Mouse (Mus musculus) spleen, adult 2 months (tissue): ENCODE data around the gene Lrrc8b. TPM values are rescaled to one million over a fixed set of nuclear protein-coding genes. Genes with fewer than 3 reads are reported as not detected.

Source experiments
- DNase-seq, 2 experiments: peaks; one replicate each; pipeline versions ENCODE4 v3.0.0 to v3.0.0-alpha.2; 2012 to 2021; ENCODE audit warnings: low spot score in 2 of 2, low read depth in 1 of 2
- H3K27ac ChIP-seq: fragments of 200-500 bp; 2 replicates; pipeline ENCODE4 v1.5.1; 2012; ENCODE audit warnings: low read length, inconsistent platforms; ENCODE audit not compliant: insufficient read depth
- H3K27me3 ChIP-seq: fragments of 200-500 bp; 2 replicates; pipeline ENCODE4 v1.6.1; 2012; ENCODE audit warnings: mild to moderate bottlenecking, moderate library complexity, low read length, inconsistent platforms; ENCODE audit not compliant: control insufficient read depth, insufficient read depth
- H3K36me3 ChIP-seq: fragments of 200-500 bp; 2 replicates; pipeline ENCODE4 v1.6.1; 2012; ENCODE audit warnings: mild to moderate bottlenecking, low read length, inconsistent platforms; ENCODE audit not compliant: control insufficient read depth, insufficient read depth
- H3K4me1 ChIP-seq: fragments of 200-500 bp; 2 replicates; pipeline ENCODE4 v1.6.1; 2011; ENCODE audit warnings: inconsistent platforms; ENCODE audit not compliant: control insufficient read depth, insufficient read depth, insufficient read length
- H3K4me3 ChIP-seq: fragments of 200-500 bp; 2 replicates; pipeline ENCODE4 v1.5.1; 2011; ENCODE audit warnings: mild to moderate bottlenecking, inconsistent platforms; ENCODE audit not compliant: insufficient read depth, insufficient read length; ENCODE audit errors: extremely low read depth
- CTCF ChIP-seq: fragments of 200-500 bp; IDR thresholded peaks from 2 replicates; pipeline ENCODE4 v1.5.1; 2011; ENCODE audit warnings: mild to moderate bottlenecking, inconsistent platforms; ENCODE audit not compliant: insufficient read depth, insufficient read length, insufficient replicate concordance; ENCODE audit errors: extremely low read depth
- POLR2A ChIP-seq: fragments of 200-500 bp; IDR thresholded peaks from 2 replicates; pipeline ENCODE4 v1.6.1; 2011; ENCODE audit warnings: low read depth, low read length, inconsistent platforms
- WGBS: fragments of 180-500 bp; shearing (Covaris S2); methylation state at CpG from one replicate; pipeline ENCODE4 v1.1.7; 2018; 5-methylcytosine and 5-hydroxymethylcytosine counted together
- polyA plus RNA-seq: library from polyadenylated mRNA; depleted of rRNA; stranded (reverse); fragments of >200 nt; gene quantifications from 2 replicates; pipeline ENCODE4 v1.2.3, GENCODE M21; 2012

Gene Lrrc8b
- polyA plus RNA-seq, 1 experiment, result 3.0 TPM

GRCm38 (mm10) chr5:105400424-105401375, 14.9 kb upstream of the Lrrc8b start:
- no peak for DNase-seq
- Histone ChIP-seq H3K27ac (no peak overlapping the region), H3K27me3 (no peaks in the 10 kb centered on the region), H3K36me3 (no peaks in the 10 kb centered on the region), H3K4me3 (no peak overlapping the region; the same call in 1 of the 2 replicates), H3K4me1 (no peaks in the 10 kb centered on the region)
- no peak for TF ChIP-seq POLR2A
- TF ChIP-seq CTCF, result no peak
- WGBS, result 76% methylated on average over 17 of the region's 17 CpGs

GRCm38 (mm10) chr5:105401536-105401935, 14.0 kb upstream of the Lrrc8b start:
- WGBS, result 79% methylated on average over 6 of the region's 6 CpGs
- H3K4me3 ChIP-seq, result no peak overlapping the region
- no peaks in the 10 kb centered on the region for H3K27me3 ChIP-seq
- no peak for DNase-seq
- no peak overlapping the region for H3K27ac ChIP-seq
- no peak for TF ChIP-seq CTCF
- TF ChIP-seq POLR2A, result no peak
- no peaks in the 10 kb centered on the region for H3K4me1 ChIP-seq
- no peaks in the 10 kb centered on the region for H3K36me3 ChIP-seq

GRCm38 (mm10) chr5:105404961-105405360, 10.6 kb upstream of the Lrrc8b start:
- peak; percentile 63 to 66 for DNase-seq
- H3K27ac ChIP-seq, result no peak overlapping the region
- TF ChIP-seq CTCF, result peak; percentile 31; the same call in 1 of the 2 replicates
- TF ChIP-seq POLR2A, result no peak
- 12% methylated on average over 8 of the region's 8 CpGs for WGBS
- H3K4me1 ChIP-seq, result no peaks in the 10 kb centered on the region
- H3K4me3 ChIP-seq, result no peak overlapping the region
- no peaks in the 10 kb centered on the region for H3K27me3 ChIP-seq
- no peaks in the 10 kb centered on the region for H3K36me3 ChIP-seq

- Histone ChIP-seq H3K27me3 (no peaks in the 10 kb centered on the region), H3K4me3 (no peak overlapping the region), H3K4me1 (no peaks in the 10 kb centered on the region), H3K27ac (no peak overlapping the region), H3K36me3 (no peaks in the 10 kb centered on the region)
- TF ChIP-seq POLR2A, result no peak
- no peak for TF ChIP-seq CTCF
- 95% methylated on average over 5 of the region's 5 CpGs for WGBS
- DNase-seq, result no peak
These were observed 7.9 kb upstream of the Lrrc8b start for GRCm38 (mm10) chr5:105407661-105408060.

GRCm38 (mm10) chr5:105409092-105409491, 6.5 kb upstream of the Lrrc8b start:
- DNase-seq, result peak; percentile 27 to 53
- Histone ChIP-seq H3K27me3 (no peaks in the 10 kb centered on the region), H3K36me3 (no peaks in the 10 kb centered on the region), H3K4me3 (no peak overlapping the region), H3K27ac (no peak overlapping the region), H3K4me1 (no peaks in the 10 kb centered on the region)
- no peak for TF ChIP-seq POLR2A
- TF ChIP-seq CTCF, result no peak
- WGBS, result 28% methylated on average over 4 of the region's 4 CpGs

- 81% methylated on average over 6 of the region's 6 CpGs for WGBS
- DNase-seq, result no peak
- Histone ChIP-seq H3K27ac (no peak overlapping the region), H3K27me3 (no peaks in the 10 kb centered on the region), H3K4me3 (no peak overlapping the region), H3K4me1 (no peaks in the 10 kb centered on the region), H3K36me3 (no peaks in the 10 kb centered on the region)
- TF ChIP-seq CTCF, result no peak
- no peak for TF ChIP-seq POLR2A
These were observed 4.9 kb upstream of the Lrrc8b start for GRCm38 (mm10) chr5:105410521-105411293.
